Mouse (Mus musculus) hindbrain, embryonic 14.5 days (tissue): ENCODE measurements around the gene Fbxw4. TPM values are rescaled to one million over a fixed set of nuclear protein-coding genes. Genes with fewer than 3 reads are reported as not detected.

ENCODE experiments used
- ATAC-seq: fragments of 200-750 bp; cut with Nextera tagmentation; 2 replicates; pipeline ENCODE4 v1.8.0; 2017; ENCODE audit warnings: moderate number of reproducible peaks, mild to moderate bottlenecking, moderate TSS enrichment, moderate library complexity; ENCODE audit not compliant: low FRiP score
- DNase-seq: peaks from one replicate; pipeline ENCODE4 v3.0.0-alpha.2; 2015; ENCODE audit warnings: low spot score
- H3K27ac ChIP-seq: fragments of 300-500 bp; sonication (generic); 2 replicates; pipeline ENCODE4 v1.5.1; 2014; ENCODE audit warnings: mild to moderate bottlenecking, moderate library complexity
- H3K27me3 ChIP-seq: fragments of 300-500 bp; sonication (generic); 2 replicates; pipeline ENCODE4 v1.6.1; 2014; ENCODE audit warnings: mild to moderate bottlenecking, low read length, mixed read lengths; ENCODE audit not compliant: control insufficient read depth, insufficient read depth
- H3K36me3 ChIP-seq: fragments of 300-500 bp; sonication (generic); replicated peaks from 2 replicates; pipeline ENCODE4 v1.6.1; 2014; ENCODE audit not compliant: control insufficient read depth, insufficient read depth
- H3K4me1 ChIP-seq: fragments of 300-500 bp; sonication (generic); replicated peaks from 2 replicates; pipeline ENCODE4 v1.6.1; 2014; ENCODE audit warnings: antibody characterized with exemption, low read length, mixed read lengths; ENCODE audit not compliant: control insufficient read depth, insufficient read depth
- H3K4me2 ChIP-seq: fragments of 300-500 bp; sonication (generic); replicated peaks from 2 replicates; pipeline ENCODE4 v1.6.1; 2014; ENCODE audit warnings: mild to moderate bottlenecking, moderate library complexity
- H3K4me3 ChIP-seq: fragments of 300-500 bp; sonication (generic); replicated peaks from 2 replicates; pipeline ENCODE4 v1.5.1; 2014; ENCODE audit warnings: mild to moderate bottlenecking, low read length
- H3K9ac ChIP-seq: fragments of 300-500 bp; sonication (generic); 2 replicates; pipeline ENCODE4 v1.6.1; 2014
- H3K9me3 ChIP-seq: fragments of 300-500 bp; sonication (generic); 2 replicates; pipeline ENCODE4 v1.6.1; 2016; ENCODE audit warnings: low read length; ENCODE audit not compliant: control insufficient read depth
- WGBS: fragments of 180-500 bp; shearing (Covaris S2); extraction: QIAGEN DNeasy Blood & Tissue Kit; methylation state at CpG from one replicate; pipeline ENCODE4 v1.1.7; 2014; 5-methylcytosine and 5-hydroxymethylcytosine counted together
- polyA plus RNA-seq: library from polyadenylated mRNA; unstranded; fragments of >200 nt; fragmentation: Nextera tagmentation; extraction: Ambion mirVana; gene quantifications from 2 replicates; pipeline ENCODE4 v1.2.1, GENCODE M21; 2014

Gene Fbxw4
- polyA plus RNA-seq: 6.7 and 8.8 TPM in 2 replicates

DNA sequence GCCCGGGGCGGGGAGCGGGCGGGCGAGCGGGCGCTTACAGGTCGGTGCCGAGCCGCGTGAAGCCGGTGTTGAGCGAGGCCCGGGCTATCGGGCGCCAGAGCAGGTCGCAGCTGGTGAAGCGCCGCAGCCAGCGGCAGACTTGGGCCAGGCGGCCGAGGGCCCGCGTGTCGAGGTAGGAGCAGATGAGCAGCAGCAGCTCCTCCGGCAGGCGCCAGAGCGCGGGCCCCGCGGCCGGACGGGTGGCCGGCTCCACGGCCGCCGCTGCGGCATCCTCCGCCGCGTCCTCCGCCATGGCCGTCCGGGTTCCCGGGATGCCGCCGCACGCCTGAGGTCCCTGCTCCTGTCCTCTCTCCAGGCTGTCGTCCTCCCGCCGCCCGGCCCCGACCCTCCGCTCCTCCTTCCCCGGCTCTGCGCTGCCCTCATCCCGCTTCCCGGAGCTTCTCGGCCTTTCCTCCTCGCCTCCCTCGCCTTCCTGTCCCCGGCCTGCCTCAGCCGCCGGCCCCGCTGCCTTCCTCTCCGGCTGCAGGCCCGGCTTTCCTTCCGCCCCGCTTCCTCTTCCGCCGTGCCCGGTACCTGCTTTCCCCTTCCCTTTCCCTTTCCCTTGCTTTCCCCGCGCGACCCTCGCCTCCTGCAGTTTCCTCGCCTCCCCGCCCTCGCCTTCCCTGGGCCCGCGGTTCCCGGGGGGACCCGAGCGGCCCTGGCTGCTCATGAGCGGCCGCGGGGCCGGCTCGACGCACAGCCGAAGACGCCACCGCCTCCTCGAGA is at the start of gene Fbxw4:
Gene Fbxw4 (minus strand): TSS at position 575 of the 765 bp plus-strand sequence.
- Histone ChIP-seq H3K4me3 (peak within 1 kb of the TSS; percentile 86), H3K27ac (peak within 1 kb of the TSS; percentile 95), H3K4me1 (peaks cover 40% of the 10 kb centered on the region), H3K4me2 (peak within 1 kb of the TSS; percentile 79), H3K9me3 (no peaks in the 10 kb centered on the region), H3K27me3 (no peaks in the 10 kb centered on the region), H3K36me3 (no peaks in the 10 kb centered on the region), H3K9ac (peak within 1 kb of the TSS; percentile 99)
- peak; percentile 82 for ATAC-seq
- DNase-seq: peak; percentile 67
- under 1% methylated on average over 68 of the region's 94 CpGs for WGBS

- WGBS: 76% methylated on average over 3 of the region's 3 CpGs
- no peaks in the 10 kb centered on the region for H3K36me3 ChIP-seq
- H3K4me1 ChIP-seq: no peaks in the 10 kb centered on the region
- no peaks in the 10 kb centered on the region for H3K9me3 ChIP-seq
- DNase-seq: no peak
- H3K9ac ChIP-seq: no peak overlapping the region
- no peak for ATAC-seq
- peaks cover 11% of the 10 kb centered on the region for H3K27me3 ChIP-seq
- no peak overlapping the region for H3K4me2 ChIP-seq
- no peak overlapping the region for H3K27ac ChIP-seq
- H3K4me3 ChIP-seq: no peak overlapping the region
Observed at GRCm38 (mm10) chr19:45708704-45709103, 48.6 kb upstream of the Fbxw4 start.

DNA sequence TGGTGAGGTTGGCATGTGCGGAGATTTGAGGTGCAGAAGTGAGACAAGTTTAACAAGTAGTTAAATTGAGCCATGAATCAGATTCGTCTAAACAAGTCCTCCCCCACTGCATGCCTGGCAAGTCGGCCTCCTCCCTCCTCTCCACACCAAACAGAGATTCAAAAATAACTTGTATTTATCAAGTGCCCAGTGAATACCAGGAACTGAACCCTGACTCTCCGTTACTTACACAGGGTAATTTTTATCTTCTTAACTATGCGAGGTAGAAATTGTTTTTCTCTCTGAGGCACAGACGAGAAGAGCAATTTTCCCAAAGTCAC is 36.1 kb upstream of the Fbxw4 start:
- no peak overlapping the region for H3K4me3 ChIP-seq
- ATAC-seq: no peak
- no peaks in the 10 kb centered on the region for H3K9me3 ChIP-seq
- H3K4me2 ChIP-seq: no peak overlapping the region
- H3K9ac ChIP-seq: no peak overlapping the region
- DNase-seq: no peak
- no peaks in the 10 kb centered on the region for H3K4me1 ChIP-seq
- 57% methylated on average over 6 of the region's 6 CpGs for WGBS
- no peaks in the 10 kb centered on the region for H3K36me3 ChIP-seq
- no peak overlapping the region for H3K27ac ChIP-seq
- peaks cover 14% of the 10 kb centered on the region for H3K27me3 ChIP-seq

- H3K9ac ChIP-seq: no peak overlapping the region
- no peaks in the 10 kb centered on the region for H3K36me3 ChIP-seq
- no peaks in the 10 kb centered on the region for H3K4me1 ChIP-seq
- H3K27ac ChIP-seq: no peak overlapping the region
- peaks cover 14% of the 10 kb centered on the region for H3K27me3 ChIP-seq
- 26% methylated on average over 25 of the region's 25 CpGs for WGBS
- H3K4me2 ChIP-seq: no peak overlapping the region
- H3K9me3 ChIP-seq: no peaks in the 10 kb centered on the region
- no peak for ATAC-seq
- no peak overlapping the region for H3K4me3 ChIP-seq
- no peak for DNase-seq
Observed at GRCm38 (mm10) chr19:45695496-45696280, 35.6 kb upstream of the Fbxw4 start.

DNA sequence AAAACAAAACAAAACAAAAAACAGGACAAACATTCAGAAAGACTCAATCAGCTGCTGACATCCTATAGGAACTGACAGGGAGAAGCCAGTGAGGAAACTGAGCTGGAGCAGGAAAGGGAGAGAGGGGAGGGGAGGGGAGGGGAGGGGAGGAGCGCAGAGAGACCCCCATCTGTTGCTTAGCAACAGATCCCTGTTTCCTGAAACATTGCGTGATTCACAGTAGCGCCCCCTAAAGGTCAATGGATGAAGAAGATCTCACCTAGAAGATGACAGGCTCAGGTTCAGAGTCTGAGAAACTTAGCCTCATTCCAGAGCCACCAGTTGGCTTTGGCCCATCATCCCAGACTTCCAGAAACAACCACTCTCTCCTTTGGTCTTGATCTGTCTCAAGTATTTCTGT is 33.9 kb upstream of the Fbxw4 start:
- H3K4me3 ChIP-seq: no peak overlapping the region
- no peak overlapping the region for H3K27ac ChIP-seq
- no peak overlapping the region for H3K4me2 ChIP-seq
- no peak for ATAC-seq
- 32% methylated on average over 3 of the region's 3 CpGs for WGBS
- no peak overlapping the region for H3K9ac ChIP-seq
- H3K36me3 ChIP-seq: no peaks in the 10 kb centered on the region
- DNase-seq: no peak
- H3K9me3 ChIP-seq: no peaks in the 10 kb centered on the region
- H3K4me1 ChIP-seq: no peaks in the 10 kb centered on the region
- peaks cover 14% of the 10 kb centered on the region for H3K27me3 ChIP-seq

- H3K36me3 ChIP-seq: no peaks in the 10 kb centered on the region
- no peak overlapping the region for H3K4me2 ChIP-seq
- no peak overlapping the region for H3K27ac ChIP-seq
- no peak overlapping the region for H3K9ac ChIP-seq
- no peaks in the 10 kb centered on the region for H3K4me1 ChIP-seq
- 94% methylated on average over 8 of the region's 8 CpGs for WGBS
- H3K4me3 ChIP-seq: no peak overlapping the region
- H3K9me3 ChIP-seq: no peaks in the 10 kb centered on the region
- ATAC-seq (no peak), DNase-seq (no peak)
- H3K27me3 ChIP-seq: peaks cover 14% of the 10 kb centered on the region
Observed at GRCm38 (mm10) chr19:45692211-45692610, 32.1 kb upstream of the Fbxw4 start.

GRCm38 (mm10) chr19:45691001-45691535 is 31.0 kb upstream of the Fbxw4 start:
- Histone ChIP-seq H3K4me1 (no peaks in the 10 kb centered on the region), H3K4me3 (no peak overlapping the region), H3K4me2 (no peak overlapping the region), H3K27me3 (peaks cover 7% of the 10 kb centered on the region), H3K36me3 (no peaks in the 10 kb centered on the region), H3K9me3 (no peaks in the 10 kb centered on the region), H3K27ac (no peak overlapping the region), H3K9ac (no peak overlapping the region)
- 63% methylated on average over 8 of the region's 8 CpGs for WGBS
- no peak for ATAC-seq
- DNase-seq: no peak

GRCm38 (mm10) chr19:45687001-45687400 is 26.9 kb upstream of the Fbxw4 start:
- no peak overlapping the region for H3K9ac ChIP-seq
- ATAC-seq: no peak
- no peaks in the 10 kb centered on the region for H3K9me3 ChIP-seq
- no peaks in the 10 kb centered on the region for H3K36me3 ChIP-seq
- 61% methylated on average over 4 of the region's 4 CpGs for WGBS
- no peak overlapping the region for H3K4me3 ChIP-seq
- no peak for DNase-seq
- no peak overlapping the region for H3K4me2 ChIP-seq
- no peaks in the 10 kb centered on the region for H3K4me1 ChIP-seq
- H3K27me3 ChIP-seq: no peaks in the 10 kb centered on the region
- no peak overlapping the region for H3K27ac ChIP-seq

- ATAC-seq (no peak), DNase-seq (no peak)
- Histone ChIP-seq H3K4me1 (no peaks in the 10 kb centered on the region), H3K27me3 (peaks cover 10% of the 10 kb centered on the region), H3K4me3 (no peak overlapping the region), H3K27ac (no peak overlapping the region), H3K9me3 (no peaks in the 10 kb centered on the region), H3K36me3 (no peaks in the 10 kb centered on the region), H3K4me2 (no peak overlapping the region), H3K9ac (no peak overlapping the region)
- WGBS: 87% methylated on average over 10 of the region's 10 CpGs
Observed at GRCm38 (mm10) chr19:45683676-45684075, 23.6 kb upstream of the Fbxw4 start.
